Mouse (Mus musculus) layer of hippocampus, adult 11-12 months (tissue): ENCODE measurements at regions not wholly inside any gene's neighbourhood (a gene's known extent, or its start where the extent isn't known, plus 50 kb on each side); places are given as distances from the start of the nearest gene placed in this dataset.

ENCODE experiments used
- DNase-seq: peaks from one replicate; pipeline ENCODE4 v3.0.0; 2022; ENCODE audit warnings: low spot score

GRCm38 (mm10) chr1:147239108-147239507, 744.5 kb downstream of the Brinp3 start:
- DNase-seq, result no peak

GRCm38 (mm10) chr1:147273324-147273723, 778.8 kb downstream of the Brinp3 start:
- no peak for DNase-seq

- DNase-seq, result no peak
These were observed 796.6 kb downstream of the Brinp3 start for GRCm38 (mm10) chr1:147291119-147291518.

- DNase-seq, result peak; percentile 63
These were observed 814.7 kb downstream of the Brinp3 start for GRCm38 (mm10) chr1:147309246-147309645.

GRCm38 (mm10) chr1:147343276-147343953, 848.9 kb downstream of the Brinp3 start:
- peak; percentile 79 for DNase-seq

GRCm38 (mm10) chr1:147344027-147344426, 849.5 kb downstream of the Brinp3 start:
- DNase-seq, result no peak
